Mouse (Mus musculus): ENCODE measurements around the gene Cdkn2aipnl. TPM values are rescaled to one million over a fixed set of nuclear protein-coding genes. Genes with fewer than 3 reads are reported as not detected.

The Cdkn2aipnl gene
- polyA plus RNA-seq, 2 experiments = 42.5 to 93.3 TPM

DNA sequence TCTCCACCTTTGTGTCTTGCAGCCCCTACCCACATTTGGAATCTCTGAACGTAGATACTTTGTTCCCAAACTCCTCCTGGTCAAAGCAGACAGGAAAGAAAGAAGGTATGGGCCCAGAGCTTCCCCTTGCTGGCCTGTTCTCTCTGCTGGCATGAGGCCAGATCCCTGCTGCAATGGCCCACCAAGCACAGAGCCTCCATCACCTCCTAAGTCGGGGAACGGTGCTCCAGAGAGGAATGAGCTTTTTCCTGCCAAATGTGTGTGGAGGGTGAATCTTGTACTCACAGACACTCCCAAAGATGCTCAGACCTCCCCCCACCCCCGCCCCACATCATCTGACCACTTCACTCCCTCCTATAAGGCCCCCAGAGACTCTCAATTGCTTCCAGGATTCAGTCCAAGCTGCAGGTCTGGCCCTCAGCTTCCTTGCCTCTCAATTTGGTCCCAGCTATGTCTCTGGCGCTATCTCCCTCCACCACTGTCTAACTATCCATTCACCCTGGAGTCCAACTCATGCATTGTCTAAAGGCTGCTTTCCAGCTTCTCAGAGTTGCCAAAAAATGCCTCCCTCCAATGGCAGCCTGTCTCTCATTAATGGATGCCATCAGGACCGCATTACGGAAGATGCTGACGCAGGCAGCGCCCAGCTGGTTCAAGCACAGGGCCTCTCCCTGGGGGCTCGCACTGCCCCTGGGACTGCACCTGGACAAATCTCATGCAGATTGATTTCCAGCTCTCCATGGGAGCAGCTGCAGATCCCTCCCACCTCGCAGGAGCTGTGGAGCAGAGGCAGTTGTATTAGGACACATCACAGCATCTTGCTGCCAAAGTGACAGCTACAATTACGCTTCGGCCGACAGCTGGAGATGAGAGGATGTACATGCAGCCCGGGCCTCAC, 24.6 kb upstream of the Cdkn2aipnl start:
- DNase-seq (ENCODE audit: low spot score) (peak; percentile 37), ATAC-seq (ENCODE audit: low FRiP score, low read depth) (peak; percentile 58)
- no peaks in the 10 kb centered on the region for H3K9me3 ChIP-seq (ENCODE audit: control insufficient read depth, low read length)
- H3K36me3 ChIP-seq (ENCODE audit: control insufficient read depth, insufficient read depth, low read length) = no peaks in the 10 kb centered on the region
- H3K4me3 ChIP-seq (replicated peaks; ENCODE audit: low read length) = no peak overlapping the region
- H3K9ac ChIP-seq (ENCODE audit: low read depth, low read length, severe bottlenecking) = no peak overlapping the region
- 39% methylated on average over 15 of the region's 15 CpGs for WGBS
- no peak for TF ChIP-seq POLR2A (IDR thresholded peaks at IDR 0.05; ENCODE audit: borderline replicate concordance, extremely low read depth, insufficient read depth, insufficient read length)
- peaks cover 7% of the 10 kb centered on the region for H3K4me1 ChIP-seq (ENCODE audit: control insufficient read depth, insufficient read depth, low read length)
- no peaks in the 10 kb centered on the region for H3K27me3 ChIP-seq (ENCODE audit: control insufficient read depth, insufficient read depth, low read length)
- H3K27ac ChIP-seq (replicated peaks; ENCODE audit: low read depth, low read length) = no peak overlapping the region
- H3K4me2 ChIP-seq (replicated peaks; ENCODE audit: low read depth, low read length, severe bottlenecking) = no peak overlapping the region

- H3K4me1 ChIP-seq (ENCODE audit: control insufficient read depth, insufficient read depth, low read length) = peaks cover 7% of the 10 kb centered on the region
- no peak overlapping the region for H3K9ac ChIP-seq (ENCODE audit: low read depth, low read length, severe bottlenecking)
- no peaks in the 10 kb centered on the region for H3K9me3 ChIP-seq (ENCODE audit: control insufficient read depth, low read length)
- ATAC-seq (ENCODE audit: low FRiP score, low read depth) = no peak
- no peak overlapping the region for H3K4me3 ChIP-seq (replicated peaks; ENCODE audit: low read length)
- no peak overlapping the region for H3K27ac ChIP-seq (replicated peaks; ENCODE audit: low read depth, low read length)
- no peak for TF ChIP-seq POLR2A (IDR thresholded peaks at IDR 0.05; ENCODE audit: borderline replicate concordance, extremely low read depth, insufficient read depth, insufficient read length)
- no peaks in the 10 kb centered on the region for H3K36me3 ChIP-seq (ENCODE audit: control insufficient read depth, insufficient read depth, low read length)
- no peak overlapping the region for H3K4me2 ChIP-seq (replicated peaks; ENCODE audit: low read depth, low read length, severe bottlenecking)
- no peak for DNase-seq (ENCODE audit: low spot score)
- WGBS = 48% methylated on average over 6 of the region's 6 CpGs
- no peaks in the 10 kb centered on the region for H3K27me3 ChIP-seq (ENCODE audit: control insufficient read depth, insufficient read depth, low read length)
These were observed 24.0 kb upstream of the Cdkn2aipnl start for GRCm38 (mm10) chr11:51943500-51943841.

GRCm38 (mm10) chr11:51944239-51944638, 23.2 kb upstream of the Cdkn2aipnl start:
- H3K9ac ChIP-seq (ENCODE audit: low read depth, low read length, severe bottlenecking) = no peak overlapping the region
- H3K27me3 ChIP-seq (ENCODE audit: control insufficient read depth, insufficient read depth, low read length) = no peaks in the 10 kb centered on the region
- TF ChIP-seq POLR2A (IDR thresholded peaks at IDR 0.05; ENCODE audit: borderline replicate concordance, extremely low read depth, insufficient read depth, insufficient read length) = no peak
- DNase-seq (ENCODE audit: low spot score) (no peak), ATAC-seq (ENCODE audit: low FRiP score, low read depth) (no peak)
- 83% methylated on average over 3 of the region's 3 CpGs for WGBS
- no peak overlapping the region for H3K27ac ChIP-seq (replicated peaks; ENCODE audit: low read depth, low read length)
- no peak overlapping the region for H3K4me2 ChIP-seq (replicated peaks; ENCODE audit: low read depth, low read length, severe bottlenecking)
- no peaks in the 10 kb centered on the region for H3K36me3 ChIP-seq (ENCODE audit: control insufficient read depth, insufficient read depth, low read length)
- H3K4me3 ChIP-seq (replicated peaks; ENCODE audit: low read length) = no peak overlapping the region
- no peaks in the 10 kb centered on the region for H3K9me3 ChIP-seq (ENCODE audit: control insufficient read depth, low read length)
- H3K4me1 ChIP-seq (ENCODE audit: control insufficient read depth, insufficient read depth, low read length) = peaks cover 7% of the 10 kb centered on the region

DNA sequence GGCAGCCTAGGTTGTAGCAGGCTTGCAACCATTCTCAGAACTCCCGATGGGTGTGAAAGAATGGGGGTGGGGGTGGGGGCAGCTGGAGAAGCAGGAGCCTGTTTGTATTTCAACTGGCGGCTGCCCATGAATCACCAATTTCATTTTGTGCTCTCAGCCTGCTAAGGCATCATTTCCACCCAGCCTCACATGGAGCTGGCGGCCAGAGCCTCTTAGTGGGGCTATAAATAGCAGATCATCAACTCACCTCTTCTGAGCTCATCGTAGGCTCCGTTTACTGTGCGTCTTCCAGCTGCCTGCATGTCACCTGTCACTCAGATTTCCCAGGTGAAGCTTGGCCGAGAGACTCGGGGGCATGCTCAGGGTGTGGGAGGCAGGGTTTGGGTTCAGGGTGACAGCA, 21.9 kb upstream of the Cdkn2aipnl start:
- Histone ChIP-seq H3K4me1 (ENCODE audit: control insufficient read depth, insufficient read depth, low read length) (peaks cover 7% of the 10 kb centered on the region), H3K4me3 (replicated peaks; ENCODE audit: low read length) (no peak overlapping the region), H3K9ac (ENCODE audit: low read depth, low read length, severe bottlenecking) (no peak overlapping the region), H3K9me3 (ENCODE audit: control insufficient read depth, low read length) (no peaks in the 10 kb centered on the region), H3K36me3 (ENCODE audit: control insufficient read depth, insufficient read depth, low read length) (no peaks in the 10 kb centered on the region), H3K4me2 (replicated peaks; ENCODE audit: low read depth, low read length, severe bottlenecking) (no peak overlapping the region), H3K27ac (replicated peaks; ENCODE audit: low read depth, low read length) (no peak overlapping the region), H3K27me3 (ENCODE audit: control insufficient read depth, insufficient read depth, low read length) (no peaks in the 10 kb centered on the region)
- peak; percentile 27 for DNase-seq (ENCODE audit: low spot score)
- 12% methylated on average over 8 of the region's 8 CpGs for WGBS
- no peak for TF ChIP-seq POLR2A (IDR thresholded peaks at IDR 0.05; ENCODE audit: borderline replicate concordance, extremely low read depth, insufficient read depth, insufficient read length)
- ATAC-seq (ENCODE audit: low FRiP score, low read depth) = peak; percentile 19; the same call in 1 of the 2 replicates

GRCm38 (mm10) chr11:51946144-51946543, 21.3 kb upstream of the Cdkn2aipnl start:
- ATAC-seq (ENCODE audit: low FRiP score, low read depth) (no peak), DNase-seq (ENCODE audit: low spot score) (no peak)
- H3K9me3 ChIP-seq (ENCODE audit: control insufficient read depth, low read length) = no peaks in the 10 kb centered on the region
- TF ChIP-seq POLR2A (IDR thresholded peaks at IDR 0.05; ENCODE audit: borderline replicate concordance, extremely low read depth, insufficient read depth, insufficient read length) = no peak
- no peak overlapping the region for H3K4me3 ChIP-seq (replicated peaks; ENCODE audit: low read length)
- H3K27ac ChIP-seq (replicated peaks; ENCODE audit: low read depth, low read length) = no peak overlapping the region
- H3K9ac ChIP-seq (ENCODE audit: low read depth, low read length, severe bottlenecking) = no peak overlapping the region
- peaks cover 7% of the 10 kb centered on the region for H3K4me1 ChIP-seq (ENCODE audit: control insufficient read depth, insufficient read depth, low read length)
- H3K4me2 ChIP-seq (replicated peaks; ENCODE audit: low read depth, low read length, severe bottlenecking) = no peak overlapping the region
- no peaks in the 10 kb centered on the region for H3K36me3 ChIP-seq (ENCODE audit: control insufficient read depth, insufficient read depth, low read length)
- H3K27me3 ChIP-seq (ENCODE audit: control insufficient read depth, insufficient read depth, low read length) = no peaks in the 10 kb centered on the region
- WGBS = 77% methylated on average over 6 of the region's 6 CpGs
